In genomic region chr12:54482020-54482419, GRCm38 (mm10) we compare ENCODE assay signal across 17 mouse cellular contexts.
DNase-seq lines count a peak whose midpoint lies in the region; ATAC-seq and TF ChIP-seq lines count a peak whose summit lies in the region.
"Had no signal": no experiment of that assay in that cellular context is flagged by ENCODE, and none has a peak within 500 bp of the region (broad histone marks: within the 10 kb centered on the region; RNA-seq: fewer than 3 reads in every experiment).

No protein-coding gene starts in this region.

- H3K36me3 ChIP-seq in heart, embryonic 15.5 days, result no peaks in the 10 kb centered on the region
- no peaks in the 10 kb centered on the region for H3K36me3 ChIP-seq in MEL (ENCODE audit: control insufficient read depth in 1 of 2, insufficient read depth in 2 of 2, low read length in 2 of 2)
- H3K36me3 ChIP-seq in macrophage (ENCODE audit: inconsistent target), result no peaks in the 10 kb centered on the region
- no peaks in the 10 kb centered on the region for H3K36me3 ChIP-seq in forebrain, embryonic 13.5 days (ENCODE audit: poor library complexity, severe bottlenecking)
- H3K36me3 ChIP-seq: embryonic facial prominence, embryonic 15.5 days; heart, embryonic 10.5 days; hindbrain, embryonic 13.5 days; limb, embryonic 12.5 days had no signal

- no peak for DNase-seq in heart, postnatal 14 days
- DNase-seq in MEL (ENCODE audit: low read depth, low spot score), result peak; percentile 14
- DNase-seq in embryo, embryonic 9.5 days (ENCODE audit: extremely low spot score), result peak; percentile 7
- DNase-seq in cerebellum, postnatal 14 days, result no peak
- DNase-seq: cerebellum, postnatal 10 days; gastrocnemius, adult 2 months; lung, postnatal 36 days had no signal

- H3K9ac ChIP-seq in heart, embryonic 15.5 days, result no peak overlapping the region
- no peak overlapping the region for H3K9ac ChIP-seq in MEL (ENCODE audit: control insufficient read depth, low read depth, low read length, poor library complexity, severe bottlenecking)
- no peak overlapping the region for H3K9ac ChIP-seq in forebrain, embryonic 13.5 days
- H3K9ac ChIP-seq: embryonic facial prominence, embryonic 15.5 days; hindbrain, embryonic 13.5 days; limb, embryonic 12.5 days had no signal

- TF ChIP-seq POLR2A in MEL (IDR thresholded peaks at IDR 0.05; ENCODE audit: control insufficient read depth in 1 of 2, insufficient read depth in 1 of 2, low read depth in 1 of 2, low read length in 2 of 2, poor library complexity in 1 of 2), result no peak

- intact Hi-C loops in heart, postnatal 14 days (cut with DNase I), result no loop called here

- H3K4me3 ChIP-seq in heart, embryonic 15.5 days, result no peak overlapping the region
- H3K4me3 ChIP-seq in MEL (ENCODE audit: control insufficient read depth in 1 of 2, insufficient read depth in 1 of 2, low read depth in 2 of 2, low read length in 2 of 2), result no peak overlapping the region
- no peak overlapping the region for H3K4me3 ChIP-seq in macrophage (ENCODE audit: inconsistent target)
- H3K4me3 ChIP-seq in forebrain, embryonic 13.5 days, result no peak overlapping the region
- H3K4me3 ChIP-seq: embryonic facial prominence, embryonic 15.5 days; gastrocnemius, adult 2 months; heart, embryonic 10.5 days; hindbrain, embryonic 13.5 days; left cerebral cortex, adult 2 months; limb, embryonic 12.5 days had no signal

- no peak for ATAC-seq in heart, embryonic 15.5 days (replicated peaks; ENCODE audit: insufficient number of reproducible peaks, insufficient read depth, low FRiP score, low read depth)
- no peak for ATAC-seq in forebrain, embryonic 13.5 days
- ATAC-seq: forebrain, embryonic 14.5 days; Patski had no signal

- TF ChIP-seq CTCF in MEL (IDR thresholded peaks at IDR 0.05 in 2 of 3, conservative IDR thresholded peaks at IDR 0.05 in 1 of 3; ENCODE audit: control insufficient read depth in 1 of 3, insufficient read depth in 1 of 3, low read depth in 2 of 3, low read length in 3 of 3, poor library complexity in 1 of 3, severe bottlenecking in 1 of 3), result no peak

- no peaks in the 10 kb centered on the region for H3K9me3 ChIP-seq in heart, embryonic 15.5 days (replicated peaks)
- no peaks in the 10 kb centered on the region for H3K9me3 ChIP-seq in MEL (replicated peaks; ENCODE audit: insufficient read depth, low read length)
- no peaks in the 10 kb centered on the region for H3K9me3 ChIP-seq in forebrain, embryonic 13.5 days (replicated peaks)
- H3K9me3 ChIP-seq: embryonic facial prominence, embryonic 15.5 days; heart, embryonic 10.5 days; hindbrain, embryonic 13.5 days had no signal

- 51% methylated on average over 4 of the region's 4 CpGs for WGBS in heart, embryonic 15.5 days
- 43% methylated on average over 4 of the region's 4 CpGs for WGBS in macrophage (ENCODE audit: missing documents)
- 77% methylated on average over 4 of the region's 4 CpGs for WGBS in forebrain, embryonic 13.5 days

- TF ChIP-seq RAD21 in MEL (IDR thresholded peaks at IDR 0.05; ENCODE audit: low read depth, low read length), result no peak

- no peaks in the 10 kb centered on the region for H3K4me1 ChIP-seq in heart, embryonic 15.5 days (replicated peaks)
- H3K4me1 ChIP-seq in MEL (ENCODE audit: control insufficient read depth in 1 of 2, insufficient read depth in 2 of 2, low read length in 2 of 2), result no peaks in the 10 kb centered on the region; a peak in 1 of 4 replicates
- H3K4me1 ChIP-seq in forebrain, embryonic 13.5 days, result peaks cover 7% of the 10 kb centered on the region; the same call in 1 of the 2 replicates
- H3K4me1 ChIP-seq: heart, embryonic 10.5 days; hindbrain, embryonic 13.5 days had no signal

- no peak overlapping the region for H3K4me2 ChIP-seq in heart, embryonic 15.5 days
- H3K4me2 ChIP-seq in forebrain, embryonic 13.5 days, result no peak overlapping the region
- H3K4me2 ChIP-seq: embryonic facial prominence, embryonic 15.5 days; hindbrain, embryonic 13.5 days; limb, embryonic 12.5 days had no signal

- no peak for TF ChIP-seq EP300 in MEL (IDR thresholded peaks at IDR 0.05; ENCODE audit: low read depth in 1 of 2, low read length in 2 of 2)

- H3K79me2 ChIP-seq in MEL (ENCODE audit: control insufficient read depth, insufficient read depth, low read length, poor library complexity) (no peaks in the 10 kb centered on the region), macrophage (ENCODE audit: inconsistent target) (no peaks in the 10 kb centered on the region)

- H3K27me3 ChIP-seq in heart, embryonic 15.5 days, result no peaks in the 10 kb centered on the region
- H3K27me3 ChIP-seq in MEL (ENCODE audit: control insufficient read depth in 1 of 2, insufficient read depth in 2 of 2, low read length in 2 of 2), result peaks cover 0 to 3% of the 10 kb centered on the region in 2 experiments; a peak in 2 of 4 replicates
- H3K27me3 ChIP-seq in forebrain, embryonic 13.5 days, result no peaks in the 10 kb centered on the region
- H3K27me3 ChIP-seq: embryonic facial prominence, embryonic 15.5 days; hindbrain, embryonic 13.5 days; limb, embryonic 12.5 days; Patski had no signal

- H3K27ac ChIP-seq in heart, embryonic 15.5 days, result 0 out of 2 replicates have a peak overlapping the region, but pooled peaks have one; percentile 4
- no peak overlapping the region for H3K27ac ChIP-seq in MEL (ENCODE audit: control insufficient read depth, low read depth, low read length)
- H3K27ac ChIP-seq in macrophage, result peak overlapping the region; percentile 28; the same call in 1 of the 2 replicates
- H3K27ac ChIP-seq in forebrain, embryonic 13.5 days, result no peak overlapping the region
- H3K27ac ChIP-seq: embryonic facial prominence, embryonic 15.5 days; gastrocnemius, adult 2 months; heart, embryonic 10.5 days; hindbrain, embryonic 13.5 days; left cerebral cortex, adult 2 months; limb, embryonic 12.5 days had no signal

TF ChIP-seq in MEL, 35 proteins besides CTCF, POLR2A, EP300 and RAD21:
- TF ChIP-seq POLR2AphosphoS2 (IDR thresholded peaks at IDR 0.05; ENCODE audit: low read length) (no peak), GABPA (IDR thresholded peaks at IDR 0.05; ENCODE audit: low read depth, low read length) (no peak), ETS1 (IDR thresholded peaks at IDR 0.05; ENCODE audit: low read depth, low read length) (no peak), ZC3H11A (IDR thresholded peaks at IDR 0.05; ENCODE audit: low read depth, low read length) (no peak), MYB (IDR thresholded peaks at IDR 0.05; ENCODE audit: low read depth, low read length) (no peak), ZNF384 (IDR thresholded peaks at IDR 0.05; ENCODE audit: low read depth, low read length) (no peak), MEF2A (IDR thresholded peaks at IDR 0.05; ENCODE audit: extremely low read depth, insufficient replicate concordance, low read depth, low read length, poor library complexity, severe bottlenecking) (no peak), USF2 (IDR thresholded peaks at IDR 0.05; ENCODE audit: borderline replicate concordance in 1 of 2, insufficient read depth in 1 of 2, low read depth in 1 of 2, low read length in 2 of 2) (no peak), SIN3A (IDR thresholded peaks at IDR 0.05; ENCODE audit: low read length) (no peak), UBTF (IDR thresholded peaks at IDR 0.05; ENCODE audit: borderline replicate concordance, insufficient read depth, low read depth, low read length) (no peak), MYC (IDR thresholded peaks at IDR 0.05; ENCODE audit: low read depth, low read length) (no peak), ZKSCAN1 (IDR thresholded peaks at IDR 0.05; ENCODE audit: low read depth, low read length) (no peak), HCFC1 (IDR thresholded peaks at IDR 0.05; ENCODE audit: low read depth, low read length) (no peak), MAZ (IDR thresholded peaks at IDR 0.05; ENCODE audit: low read depth, low read length) (no peak), TCF12 (IDR thresholded peaks at IDR 0.05; ENCODE audit: low read depth, low read length) (no peak), USF1 (IDR thresholded peaks at IDR 0.05; ENCODE audit: low read depth, low read length) (no peak), NELFE (IDR thresholded peaks at IDR 0.05; ENCODE audit: low read depth, low read length) (no peak), RCOR1 (IDR thresholded peaks at IDR 0.05; ENCODE audit: low read depth, low read length) (no peak), GATA1 (IDR thresholded peaks at IDR 0.05; ENCODE audit: low read depth, low read length) (no peak)

Comparison
In these comparisons a context has a peak if more than half of its experiments do, and no peak if none do; other contexts are left out.
1. H3K27ac ChIP-seq: peak in heart, embryonic 15.5 days (single experiment) and macrophage (single experiment); none in MEL (single experiment) and forebrain, embryonic 13.5 days (single experiment).
2. DNase-seq: peak in MEL (single experiment) and embryo, embryonic 9.5 days (single experiment); none in heart, postnatal 14 days (0 of 2) and cerebellum, postnatal 14 days (0 of 2).